Mouse (Mus musculus): ENCODE data around the gene Tmem235. TPM values are rescaled to one million over a fixed set of nuclear protein-coding genes. Genes with fewer than 3 reads are reported as not detected.

Gene Tmem235
- polyA plus RNA-seq, 1 experiment: 0.05 TPM

DNA sequence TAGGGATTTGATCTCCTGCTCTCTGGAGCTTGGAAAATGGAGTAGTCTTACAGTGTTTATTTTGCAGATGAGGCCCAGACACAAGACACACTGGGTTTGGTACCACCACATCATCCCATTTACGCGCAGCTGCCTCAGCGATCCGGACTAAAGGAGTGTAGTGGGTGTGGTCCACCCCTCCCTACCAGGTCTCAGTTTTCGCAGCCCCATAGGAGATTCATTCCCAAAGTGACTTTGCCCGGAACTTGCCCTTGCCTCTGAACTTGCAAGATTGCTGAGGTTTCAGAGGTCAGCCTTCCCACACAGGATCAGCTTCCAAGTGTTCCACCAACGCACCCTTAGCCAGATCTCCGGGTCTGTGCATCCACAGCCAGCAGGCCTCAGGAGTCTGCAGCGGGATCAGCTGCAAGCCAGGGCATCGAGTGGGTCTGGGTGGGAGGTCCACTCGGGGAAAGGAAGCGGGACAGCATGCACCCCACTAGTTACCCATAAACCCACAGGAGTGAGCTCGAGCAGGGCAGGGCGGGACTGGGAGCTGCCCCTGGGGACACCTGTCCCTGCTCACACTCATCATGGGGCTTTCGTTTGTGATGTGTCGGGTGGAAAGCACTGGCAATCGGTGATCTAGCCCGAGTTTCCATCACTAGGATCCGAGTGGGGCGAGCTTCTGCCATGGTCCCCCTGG is 27.8 kb downstream of the Tmem235 start:
- Histone ChIP-seq H3ac (ENCODE audit: control insufficient read depth, insufficient read length, low read depth) (no peak overlapping the region), H3K79me2 (ENCODE audit: control insufficient read depth, insufficient read depth) (no peaks in the 10 kb centered on the region), H3K27me3 (ENCODE audit: control insufficient read depth, insufficient read depth, insufficient read length) (no peaks in the 10 kb centered on the region), H3K79me3 (ENCODE audit: low read depth) (no peaks in the 10 kb centered on the region), H3K36me3 (ENCODE audit: control insufficient read depth, insufficient read depth) (no peaks in the 10 kb centered on the region), H3K4me3 (ENCODE audit: insufficient read depth, poor library complexity, severe bottlenecking) (no peak overlapping the region)
- TF ChIP-seq MAX (IDR thresholded peaks at IDR 0.05) (no peak), CTCF (IDR thresholded peaks at IDR 0.05; ENCODE audit: control insufficient read depth, insufficient read depth, insufficient read length) (no peak), USF1 (IDR thresholded peaks at IDR 0.05; ENCODE audit: low read depth) (no peak), FOSL1 (IDR thresholded peaks at IDR 0.05; ENCODE audit: insufficient read depth, low read length, poor library complexity, severe bottlenecking) (no peak), CEBPB (IDR thresholded peaks at IDR 0.05; ENCODE audit: low read depth) (no peak), MYOG (IDR thresholded peaks at IDR 0.05; ENCODE audit: control insufficient read depth, extremely low read depth, insufficient read length) (no peak), MYOD1 (IDR thresholded peaks at IDR 0.05; ENCODE audit: control insufficient read depth, insufficient read length, low read depth) (no peak)

DNA sequence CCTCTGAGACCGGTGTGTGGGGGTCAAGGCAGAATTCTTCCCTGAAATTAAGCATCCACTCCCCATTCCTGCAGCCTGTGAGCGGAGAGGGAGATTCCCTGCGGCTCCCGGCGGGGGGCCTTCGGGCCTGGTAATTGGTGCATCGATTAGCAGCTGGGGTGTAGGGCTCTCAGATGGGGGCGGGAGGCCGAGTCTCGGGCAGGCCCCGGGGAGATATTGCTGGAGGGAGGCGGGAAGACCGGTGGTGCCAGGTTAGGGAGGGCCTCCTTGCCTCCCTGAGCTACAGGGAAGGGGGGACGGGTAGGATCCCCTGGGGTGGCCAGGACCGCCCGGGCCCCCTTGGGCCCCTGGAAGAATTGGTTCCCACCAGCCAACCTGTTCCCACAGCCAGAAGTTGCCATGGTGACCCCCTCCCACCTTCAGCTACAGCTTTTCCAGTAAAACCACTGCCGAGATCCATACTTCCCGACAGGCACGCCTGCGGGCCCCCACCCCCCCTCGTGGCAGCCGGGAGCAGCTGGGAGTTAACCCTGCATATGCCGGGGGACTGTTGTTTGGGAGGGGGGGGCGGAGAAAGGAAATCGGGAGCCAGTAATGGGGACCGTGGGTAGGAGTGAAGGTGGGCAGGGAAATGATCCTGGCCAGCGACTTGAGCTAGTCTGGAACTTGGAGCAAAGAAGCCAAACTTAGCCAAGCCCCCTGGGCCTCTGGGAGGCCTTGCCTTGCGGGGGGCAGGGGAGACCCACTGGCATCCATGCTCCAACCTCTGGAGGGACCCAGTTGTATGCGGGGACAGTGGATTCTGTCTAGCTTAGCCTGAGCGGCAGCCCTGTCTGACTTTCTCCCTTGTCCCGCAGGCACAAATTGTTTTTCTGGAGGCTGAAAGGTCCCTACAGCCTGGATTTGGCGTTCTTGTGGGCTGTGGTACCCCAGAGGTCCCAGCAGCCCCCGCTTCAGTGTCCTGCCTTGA is 28.6 kb downstream of the Tmem235 start:
- Histone ChIP-seq H3K36me3 (ENCODE audit: control insufficient read depth, insufficient read depth) (no peaks in the 10 kb centered on the region), H3K4me3 (ENCODE audit: insufficient read depth, poor library complexity, severe bottlenecking) (no peak overlapping the region), H3K79me3 (ENCODE audit: low read depth) (no peaks in the 10 kb centered on the region), H3K79me2 (ENCODE audit: control insufficient read depth, insufficient read depth) (no peaks in the 10 kb centered on the region), H3K27me3 (ENCODE audit: control insufficient read depth, insufficient read depth, insufficient read length) (no peaks in the 10 kb centered on the region), H3ac (ENCODE audit: control insufficient read depth, insufficient read length, low read depth) (no peak overlapping the region)
- TF ChIP-seq CEBPB (IDR thresholded peaks at IDR 0.05; ENCODE audit: low read depth): no peak
- TF ChIP-seq FOSL1 (IDR thresholded peaks at IDR 0.05; ENCODE audit: insufficient read depth, low read length, poor library complexity, severe bottlenecking): no peak
- no peak for TF ChIP-seq MAX (IDR thresholded peaks at IDR 0.05)

- Histone ChIP-seq H3ac (ENCODE audit: control insufficient read depth, insufficient read length, low read depth) (no peak overlapping the region), H3K36me3 (ENCODE audit: control insufficient read depth, insufficient read depth) (no peaks in the 10 kb centered on the region), H3K79me3 (ENCODE audit: low read depth) (no peaks in the 10 kb centered on the region), H3K79me2 (ENCODE audit: control insufficient read depth, insufficient read depth) (no peaks in the 10 kb centered on the region), H3K4me3 (ENCODE audit: insufficient read depth, poor library complexity, severe bottlenecking) (no peak overlapping the region), H3K27me3 (ENCODE audit: control insufficient read depth, insufficient read depth, insufficient read length) (no peaks in the 10 kb centered on the region)
- no peak for TF ChIP-seq FOSL1 (IDR thresholded peaks at IDR 0.05; ENCODE audit: insufficient read depth, low read length, poor library complexity, severe bottlenecking)
- TF ChIP-seq USF1 (IDR thresholded peaks at IDR 0.05; ENCODE audit: low read depth): no peak
- no peak for TF ChIP-seq MYOG (IDR thresholded peaks at IDR 0.05; ENCODE audit: control insufficient read depth, extremely low read depth, insufficient read length)
- no peak for TF ChIP-seq CTCF (IDR thresholded peaks at IDR 0.05; ENCODE audit: control insufficient read depth, insufficient read depth, insufficient read length)
Observed at GRCm38 (mm10) chr11:117889887-117890340, 29.4 kb downstream of the Tmem235 start.

DNA sequence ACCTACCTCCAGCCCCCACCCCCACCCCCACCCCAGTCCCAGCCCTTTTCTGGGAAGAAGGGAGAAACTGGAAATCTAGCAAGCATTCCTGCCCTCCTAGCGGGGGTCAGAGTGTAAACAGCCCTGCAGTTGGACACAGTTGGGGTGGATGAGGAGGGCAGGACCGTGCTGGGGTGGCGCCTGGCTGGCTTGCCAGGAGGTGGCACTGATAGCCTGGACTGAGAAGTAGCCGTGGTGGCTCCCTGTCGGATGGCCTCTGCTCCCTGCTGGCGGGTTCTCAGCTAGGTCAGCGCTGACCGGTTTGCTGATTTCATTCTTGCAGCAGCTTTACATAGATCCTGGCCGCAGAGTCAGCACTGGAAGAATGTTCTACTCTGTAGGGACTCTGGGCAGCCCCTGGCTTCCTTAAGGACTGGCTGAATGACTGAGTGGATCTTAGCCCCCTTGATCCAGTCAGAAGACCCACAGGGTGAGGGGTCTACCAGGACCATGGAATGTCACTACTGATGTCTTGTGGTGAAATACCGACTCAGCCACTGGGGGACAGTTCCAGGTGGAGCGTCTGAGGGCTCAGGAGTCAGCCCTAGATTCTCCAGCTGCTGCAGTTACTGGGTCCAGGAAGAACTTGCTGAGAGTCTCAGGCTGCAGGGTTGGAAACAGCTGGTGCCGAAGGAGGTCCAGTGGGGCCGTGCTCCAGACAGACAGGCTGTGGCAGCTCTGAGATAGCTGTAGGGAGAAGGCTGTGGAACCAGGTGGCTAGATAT is 30.1 kb downstream of the Tmem235 start:
- TF ChIP-seq CTCF (IDR thresholded peaks at IDR 0.05; ENCODE audit: control insufficient read depth, insufficient read depth, insufficient read length) (peak; percentile 85), MAX (IDR thresholded peaks at IDR 0.05) (no peak)
- Histone ChIP-seq H3K36me3 (ENCODE audit: control insufficient read depth, insufficient read depth) (no peaks in the 10 kb centered on the region), H3ac (ENCODE audit: control insufficient read depth, insufficient read length, low read depth) (no peak overlapping the region), H3K79me3 (ENCODE audit: low read depth) (no peaks in the 10 kb centered on the region), H3K4me3 (ENCODE audit: insufficient read depth, poor library complexity, severe bottlenecking) (no peak overlapping the region), H3K79me2 (ENCODE audit: control insufficient read depth, insufficient read depth) (no peaks in the 10 kb centered on the region), H3K27me3 (ENCODE audit: control insufficient read depth, insufficient read depth, insufficient read length) (no peaks in the 10 kb centered on the region)

- H3K36me3 ChIP-seq (ENCODE audit: control insufficient read depth, insufficient read depth): no peaks in the 10 kb centered on the region
- no peaks in the 10 kb centered on the region for H3K79me3 ChIP-seq (ENCODE audit: low read depth)
- TF ChIP-seq CTCF (IDR thresholded peaks at IDR 0.05; ENCODE audit: control insufficient read depth, insufficient read depth, insufficient read length): no peak
- TF ChIP-seq FOSL1 (IDR thresholded peaks at IDR 0.05; ENCODE audit: insufficient read depth, low read length, poor library complexity, severe bottlenecking): no peak
- no peak for TF ChIP-seq MAX (IDR thresholded peaks at IDR 0.05)
- TF ChIP-seq MYOD1 (IDR thresholded peaks at IDR 0.05; ENCODE audit: control insufficient read depth, insufficient read length, low read depth): no peak
- no peak for TF ChIP-seq USF1 (IDR thresholded peaks at IDR 0.05; ENCODE audit: low read depth)
- no peak for TF ChIP-seq CEBPB (IDR thresholded peaks at IDR 0.05; ENCODE audit: low read depth)
- TF ChIP-seq MYOG (IDR thresholded peaks at IDR 0.05; ENCODE audit: control insufficient read depth, extremely low read depth, insufficient read length): no peak
- H3ac ChIP-seq (ENCODE audit: control insufficient read depth, insufficient read length, low read depth): no peak overlapping the region
- H3K79me2 ChIP-seq (ENCODE audit: control insufficient read depth, insufficient read depth): no peaks in the 10 kb centered on the region
- H3K27me3 ChIP-seq (ENCODE audit: control insufficient read depth, insufficient read depth, insufficient read length): no peaks in the 10 kb centered on the region
- H3K4me3 ChIP-seq (ENCODE audit: insufficient read depth, poor library complexity, severe bottlenecking): no peak overlapping the region
Observed at GRCm38 (mm10) chr11:117891581-117892175, 31.1 kb downstream of the Tmem235 start.
